Mouse (Mus musculus) ES-Bruce4 (cell line): ENCODE data around the gene Pakap.

Experiments used
- CTCF ChIP-seq: IDR thresholded peaks from one replicate; pipeline ENCODE4 v1.8.1; 2011; ENCODE audit warnings: low read depth, low read length
- POLR2A ChIP-seq: IDR thresholded peaks from one replicate; pipeline ENCODE4 v1.8.1; 2011; ENCODE audit warnings: low read length; ENCODE audit not compliant: insufficient read depth

GRCm38 (mm10) chr4:57846991-57847422, 279.0 kb downstream of the Pakap start:
- TF ChIP-seq CTCF: no peak
- TF ChIP-seq POLR2A: no peak
